Mouse (Mus musculus) C2C12 (cell line): ENCODE results near the gene Gcc1.

Source experiments
- CEBPB ChIP-seq: IDR thresholded peaks from one replicate; pipeline ENCODE4 v1.6.1; 2011; ENCODE audit warnings: low read depth, mild to moderate bottlenecking, control low read depth, moderate library complexity
- CTCF ChIP-seq: IDR thresholded peaks from one replicate; pipeline ENCODE4 v1.5.1; 2011; ENCODE audit not compliant: control insufficient read depth, insufficient read depth, insufficient read length
- MAX ChIP-seq: IDR thresholded peaks from one replicate; pipeline ENCODE4 v1.6.1; 2011; ENCODE audit warnings: mild to moderate bottlenecking, control low read depth
- MYOD1 ChIP-seq: IDR thresholded peaks from one replicate; pipeline ENCODE4 v1.6.1; 2011; ENCODE audit warnings: low read depth; ENCODE audit not compliant: control insufficient read depth, insufficient read length
- USF1 ChIP-seq: IDR thresholded peaks from one replicate; pipeline ENCODE4 v1.6.1; 2011; ENCODE audit warnings: low read depth, mild to moderate bottlenecking, control low read depth, moderate library complexity

- TF ChIP-seq CTCF: no peak
- no peak for TF ChIP-seq MAX
- TF ChIP-seq CEBPB: no peak
- no peak for TF ChIP-seq USF1
- TF ChIP-seq MYOD1: no peak
Observed at GRCm38 (mm10) chr6:28418449-28418848, 9.7 kb downstream of the Gcc1 start.
